Mouse (Mus musculus) midbrain, embryonic 15.5 days (tissue): ENCODE measurements around the gene Cacna1e. TPM values are rescaled to one million over a fixed set of nuclear protein-coding genes. Genes with fewer than 3 reads are reported as not detected.

Experiments used
- ATAC-seq: fragments of 200-750 bp; cut with Nextera tagmentation; replicated peaks from 2 replicates; pipeline ENCODE4 v1.8.0; 2017; ENCODE audit warnings: moderate TSS enrichment
- H3K27ac ChIP-seq: fragments of 300-500 bp; sonication (generic); 2 replicates; pipeline ENCODE4 v1.5.1; 2015; ENCODE audit warnings: mild to moderate bottlenecking, inconsistent platforms
- H3K27me3 ChIP-seq: fragments of 300-500 bp; sonication (generic); replicated peaks from 2 replicates; pipeline ENCODE4 v1.6.1; 2015; ENCODE audit warnings: inconsistent platforms
- H3K36me3 ChIP-seq: fragments of 300-500 bp; sonication (generic); replicated peaks from 2 replicates; pipeline ENCODE4 v1.6.1; 2015; ENCODE audit warnings: inconsistent platforms
- H3K4me1 ChIP-seq: fragments of 300-500 bp; sonication (generic); 2 replicates; pipeline ENCODE4 v1.6.1; 2015; ENCODE audit warnings: inconsistent platforms
- H3K4me2 ChIP-seq: fragments of 300-500 bp; sonication (generic); 2 replicates; pipeline ENCODE4 v1.6.1; 2015; ENCODE audit warnings: inconsistent platforms, mild to moderate bottlenecking, moderate library complexity
- H3K4me3 ChIP-seq: fragments of 300-500 bp; sonication (generic); 2 replicates; pipeline ENCODE4 v1.5.1; 2015; ENCODE audit warnings: mild to moderate bottlenecking, inconsistent platforms
- H3K9ac ChIP-seq: fragments of 300-500 bp; sonication (generic); 2 replicates; pipeline ENCODE4 v1.6.1; 2015; ENCODE audit warnings: mild to moderate bottlenecking, inconsistent platforms
- H3K9me3 ChIP-seq: fragments of 300-500 bp; sonication (generic); 2 replicates; pipeline ENCODE4 v1.6.1; 2016; ENCODE audit warnings: inconsistent platforms
- WGBS: fragments of 180-500 bp; shearing (Covaris S2); methylation state at CpG from one replicate; pipeline ENCODE4 v1.1.7; 2015; ENCODE audit warnings: mixed read lengths; 5-methylcytosine and 5-hydroxymethylcytosine counted together
- polyA plus RNA-seq: library from polyadenylated mRNA; unstranded; fragments of >200 nt; fragmentation: Nextera tagmentation; extraction: Ambion mirVana; gene quantifications from 2 replicates; pipeline ENCODE4 v1.2.1, GENCODE M21; 2015

Gene Cacna1e
- polyA plus RNA-seq, 1 experiment from 2014 or later, result 19.3 TPM

DNA sequence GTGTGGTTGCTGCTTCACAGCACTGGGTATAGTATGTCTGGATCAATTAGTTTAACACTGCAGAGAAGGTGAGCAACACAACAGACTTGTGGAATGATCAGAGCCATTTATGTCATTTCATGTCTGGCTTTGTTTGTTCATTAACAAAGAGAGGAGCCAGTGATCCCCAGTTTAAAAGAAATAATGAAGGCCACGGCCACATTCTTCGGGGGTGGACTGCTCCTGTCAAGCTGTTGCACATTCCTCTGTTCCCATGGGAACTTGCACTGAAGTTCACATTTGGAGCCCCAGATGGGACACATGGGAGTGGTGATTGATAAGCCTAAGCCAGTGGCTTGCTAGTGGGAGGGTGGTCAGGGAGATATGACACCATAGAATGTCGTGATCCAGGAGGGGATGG lies 437.8 kb downstream of the Cacna1e start:
- 43% methylated on average over 3 of the region's 3 CpGs for WGBS
- no peaks in the 10 kb centered on the region for H3K4me1 ChIP-seq
- no peak for ATAC-seq

DNA sequence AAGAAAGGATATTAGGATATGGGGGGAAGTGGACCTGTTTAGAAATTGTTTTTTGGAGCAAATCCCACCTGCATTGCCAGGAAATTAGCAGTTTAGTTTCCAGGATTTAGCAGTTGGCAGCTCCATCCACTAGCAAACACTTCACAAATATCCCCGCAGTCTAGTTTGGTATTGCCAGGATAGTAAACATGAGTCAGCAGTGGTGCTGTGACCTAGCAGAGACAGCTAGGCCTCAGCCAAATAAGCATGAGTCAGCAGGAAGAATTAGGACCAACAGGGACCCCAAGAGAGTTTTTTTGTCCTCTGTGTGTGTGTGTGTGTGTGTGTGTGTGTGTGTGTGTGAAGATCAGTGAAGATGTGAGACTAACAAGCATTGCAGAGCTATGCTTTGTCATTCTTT lies 450.8 kb downstream of the Cacna1e start:
- Histone ChIP-seq H3K9me3 (no peaks in the 10 kb centered on the region), H3K27ac (no peak overlapping the region), H3K4me1 (no peaks in the 10 kb centered on the region), H3K36me3 (peaks cover 17% of the 10 kb centered on the region), H3K27me3 (no peaks in the 10 kb centered on the region), H3K4me2 (no peak overlapping the region), H3K9ac (no peak overlapping the region), H3K4me3 (no peak overlapping the region)
- 97% methylated on average over 1 of the region's 1 CpGs for WGBS
- ATAC-seq, result no peak

More for the DNA sequence above, 437.8 kb downstream of the Cacna1e start:
- no peak overlapping the region for H3K4me3 ChIP-seq
- no peaks in the 10 kb centered on the region for H3K27me3 ChIP-seq
- H3K36me3 ChIP-seq, result peaks cover 18% of the 10 kb centered on the region
- no peaks in the 10 kb centered on the region for H3K9me3 ChIP-seq
- H3K27ac ChIP-seq, result no peak overlapping the region
- H3K4me2 ChIP-seq, result no peak overlapping the region
- no peak overlapping the region for H3K9ac ChIP-seq

DNA sequence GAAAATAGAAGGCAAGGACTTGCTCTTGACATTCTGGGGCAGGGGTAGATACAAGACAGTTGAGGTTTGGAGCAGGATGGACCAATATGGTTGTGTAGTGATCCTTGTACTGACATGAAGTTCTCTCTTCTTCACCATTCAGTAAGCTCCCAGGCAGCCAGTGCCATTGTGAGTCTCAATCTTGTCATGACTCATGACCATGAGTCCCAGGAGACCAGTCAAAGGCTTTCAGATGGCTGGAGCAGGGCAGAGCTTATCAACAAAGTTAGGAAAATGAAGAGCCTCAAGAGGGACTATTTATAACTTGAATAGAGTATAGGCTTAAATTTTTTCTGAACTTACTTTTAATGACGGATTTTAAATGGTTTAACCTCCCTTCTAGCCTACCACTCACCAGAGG lies 451.2 kb downstream of the Cacna1e start:
- H3K9ac ChIP-seq, result no peak overlapping the region
- H3K4me3 ChIP-seq, result no peak overlapping the region
- H3K4me1 ChIP-seq, result no peaks in the 10 kb centered on the region
- H3K27ac ChIP-seq, result no peak overlapping the region
- H3K27me3 ChIP-seq, result no peaks in the 10 kb centered on the region
- 87% methylated on average over 1 of the region's 1 CpGs for WGBS
- H3K9me3 ChIP-seq, result no peaks in the 10 kb centered on the region
- H3K4me2 ChIP-seq, result no peak overlapping the region
- no peak for ATAC-seq
- peaks cover 17% of the 10 kb centered on the region for H3K36me3 ChIP-seq

DNA sequence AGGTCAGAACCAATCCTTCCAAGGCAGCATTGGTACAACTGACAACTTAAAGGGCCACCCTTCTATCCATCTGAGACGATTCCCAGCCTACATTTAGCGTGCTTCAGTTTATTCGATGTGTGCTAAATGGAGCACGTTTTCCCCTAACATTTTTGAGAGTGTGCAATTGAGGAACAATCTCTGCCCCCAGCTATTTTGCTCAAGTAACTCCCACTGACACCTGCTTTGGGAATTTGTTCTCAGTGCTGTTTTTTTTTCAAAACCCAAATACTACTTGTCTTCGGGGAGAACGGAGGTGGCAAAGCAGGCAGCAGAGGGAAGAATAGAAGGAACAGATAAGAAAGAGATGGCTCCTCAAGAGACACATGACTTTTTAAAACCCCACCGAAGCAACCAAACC lies 456.0 kb downstream of the Cacna1e start:
- WGBS, result 84% methylated on average over 7 of the region's 7 CpGs
- no peak overlapping the region for H3K9ac ChIP-seq
- peaks cover 14% of the 10 kb centered on the region for H3K36me3 ChIP-seq
- H3K27me3 ChIP-seq, result no peaks in the 10 kb centered on the region
- ATAC-seq, result no peak
- H3K4me1 ChIP-seq, result no peaks in the 10 kb centered on the region
- H3K4me3 ChIP-seq, result no peak overlapping the region
- H3K9me3 ChIP-seq, result no peaks in the 10 kb centered on the region
- H3K27ac ChIP-seq, result no peak overlapping the region
- H3K4me2 ChIP-seq, result no peak overlapping the region

DNA sequence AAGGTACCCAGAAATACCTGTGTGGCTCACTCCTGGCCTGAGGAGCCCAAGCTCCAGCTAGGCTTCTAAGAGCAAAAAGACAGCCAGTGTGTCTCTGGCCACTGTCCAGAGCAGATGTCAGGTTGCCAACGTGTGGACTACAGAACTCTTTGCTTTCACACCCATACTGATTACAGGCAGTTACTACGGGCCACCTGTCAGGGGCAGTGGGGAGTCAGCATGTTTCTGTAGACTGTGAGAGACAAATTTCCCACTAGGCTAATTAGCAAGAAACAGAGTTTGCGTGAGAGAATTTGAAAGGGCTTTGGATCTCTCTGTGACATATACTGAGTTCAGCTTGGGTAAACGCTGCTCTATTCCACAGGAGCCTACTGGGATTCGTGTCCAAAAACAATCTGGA lies 466.0 kb downstream of the Cacna1e start:
- Histone ChIP-seq H3K27ac (no peak overlapping the region), H3K9ac (no peak overlapping the region), H3K9me3 (no peaks in the 10 kb centered on the region), H3K36me3 (no peaks in the 10 kb centered on the region), H3K4me1 (no peaks in the 10 kb centered on the region), H3K4me3 (no peak overlapping the region), H3K27me3 (no peaks in the 10 kb centered on the region), H3K4me2 (no peak overlapping the region)
- 60% methylated on average over 5 of the region's 5 CpGs for WGBS
- no peak for ATAC-seq

DNA sequence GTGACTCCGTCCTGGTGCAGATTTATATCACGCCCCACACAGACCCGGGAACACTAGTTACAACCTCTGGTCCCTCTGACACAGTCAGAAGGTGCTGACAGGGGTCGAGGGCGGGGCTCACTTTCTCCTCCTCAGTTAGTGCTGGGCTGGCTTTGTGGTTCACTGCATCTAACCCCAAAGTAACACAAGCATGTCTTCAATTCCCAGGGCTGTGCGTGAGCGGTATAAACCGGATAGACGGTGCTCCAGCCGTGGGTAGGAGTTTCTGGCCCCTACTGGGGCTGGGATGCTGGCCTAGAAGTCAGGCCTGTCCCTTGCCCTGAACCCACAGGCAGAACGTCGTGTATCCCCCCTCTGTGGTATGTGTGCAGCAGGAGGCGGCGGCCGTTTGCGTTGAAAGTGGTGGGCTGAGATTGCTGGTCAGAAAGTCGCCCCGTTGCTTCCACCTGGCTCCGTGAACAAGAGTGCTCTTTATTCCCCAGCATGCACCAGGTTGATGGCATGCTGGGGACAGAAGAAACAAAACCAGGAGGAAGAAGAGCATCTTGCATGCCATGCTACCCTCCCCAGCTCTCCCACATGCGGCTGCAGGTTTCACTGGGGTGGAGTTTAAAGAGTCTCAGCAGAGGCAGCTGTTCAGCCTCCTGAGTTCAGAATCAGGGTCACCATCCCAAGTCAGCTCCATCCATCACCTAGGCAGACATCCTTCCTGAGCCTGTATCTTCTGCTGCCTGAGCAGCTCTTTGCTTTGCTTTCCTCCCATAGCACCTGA lies 467.7 kb downstream of the Cacna1e start:
- H3K27me3 ChIP-seq, result no peaks in the 10 kb centered on the region
- no peak overlapping the region for H3K9ac ChIP-seq
- no peaks in the 10 kb centered on the region for H3K4me1 ChIP-seq
- H3K4me2 ChIP-seq, result no peak overlapping the region
- H3K36me3 ChIP-seq, result 0 out of 2 replicates have a peak, but pooled peaks cover under 1% of the 10 kb centered on the region
- H3K27ac ChIP-seq, result no peak overlapping the region
- WGBS, result 72% methylated on average over 20 of the region's 20 CpGs
- no peaks in the 10 kb centered on the region for H3K9me3 ChIP-seq
- H3K4me3 ChIP-seq, result no peak overlapping the region
- no peak for ATAC-seq

DNA sequence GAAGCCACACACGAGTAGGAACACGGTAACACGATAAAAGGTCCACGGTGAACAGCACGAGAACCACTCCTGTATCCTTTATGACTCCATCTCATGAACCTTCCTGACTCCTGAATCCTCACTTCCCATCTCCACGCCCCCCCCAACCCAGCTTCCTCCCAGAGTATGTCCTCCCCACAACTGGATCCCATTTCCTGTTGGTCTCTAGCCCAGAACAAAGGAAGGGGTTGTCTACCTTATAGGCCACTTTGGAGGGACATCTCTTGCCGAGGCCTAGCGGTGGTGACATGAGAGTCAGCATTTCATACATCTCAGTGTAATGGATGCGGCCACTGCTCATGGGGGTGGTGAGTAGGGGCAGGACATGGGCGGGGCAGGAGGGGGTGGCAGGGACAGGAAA lies 468.5 kb downstream of the Cacna1e start:
- Histone ChIP-seq H3K9ac (no peak overlapping the region), H3K36me3 (peaks cover 3% of the 10 kb centered on the region; the same call in 1 of the 2 replicates), H3K27ac (no peak overlapping the region), H3K9me3 (no peaks in the 10 kb centered on the region), H3K4me2 (no peak overlapping the region), H3K4me1 (no peaks in the 10 kb centered on the region), H3K27me3 (no peaks in the 10 kb centered on the region), H3K4me3 (no peak overlapping the region)
- no peak for ATAC-seq
- WGBS, result 90% methylated on average over 10 of the region's 10 CpGs

DNA sequence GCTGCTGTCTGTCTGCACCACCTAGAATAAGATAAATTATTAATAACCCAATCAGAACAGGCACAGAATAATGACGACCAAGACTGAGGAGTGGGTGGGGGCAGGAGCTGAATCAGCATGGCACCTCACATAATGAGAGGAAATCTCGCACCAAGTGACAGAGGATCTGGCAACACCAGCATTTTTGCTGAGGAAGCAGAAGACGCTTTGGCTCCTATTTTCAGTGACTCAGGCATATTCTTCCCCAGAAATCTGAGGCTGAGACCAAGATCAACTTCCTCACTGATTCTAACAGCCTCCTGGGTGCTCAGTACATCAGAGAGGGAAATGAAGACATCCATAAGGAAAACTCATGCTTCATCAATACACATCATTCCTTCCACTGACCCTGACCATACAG lies 471.2 kb downstream of the Cacna1e start:
- WGBS, result 57% methylated on average over 3 of the region's 3 CpGs

DNA sequence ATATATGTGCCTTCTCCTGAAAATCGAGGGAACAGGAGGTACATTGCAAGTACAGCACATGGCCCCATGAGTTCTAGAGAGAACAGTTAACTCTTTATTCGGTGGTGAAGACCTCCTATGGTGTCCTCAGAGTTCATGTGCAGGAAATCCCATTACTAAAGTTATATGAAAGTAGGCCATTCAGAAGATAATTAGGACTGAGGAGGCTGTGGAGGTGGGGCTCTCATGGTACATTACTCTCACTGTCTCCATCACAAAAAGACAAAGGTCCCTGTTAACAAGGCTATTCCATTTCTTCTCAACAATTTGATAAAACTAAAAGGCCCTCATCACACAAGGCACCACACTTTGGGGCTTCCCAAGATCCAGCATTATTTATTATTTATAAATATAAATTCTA lies 475.2 kb downstream of the Cacna1e start:
- Histone ChIP-seq H3K4me3 (no peak overlapping the region), H3K27me3 (no peaks in the 10 kb centered on the region), H3K27ac (no peak overlapping the region), H3K9me3 (no peaks in the 10 kb centered on the region), H3K36me3 (peaks cover 7% of the 10 kb centered on the region; the same call in 1 of the 2 replicates), H3K4me2 (no peak overlapping the region), H3K9ac (no peak overlapping the region), H3K4me1 (no peaks in the 10 kb centered on the region)
- ATAC-seq, result no peak
- 78% methylated on average over 2 of the region's 2 CpGs for WGBS

More for the DNA sequence above, 471.2 kb downstream of the Cacna1e start:
- no peak for ATAC-seq
- Histone ChIP-seq H3K36me3 (peaks cover 3% of the 10 kb centered on the region; the same call in 1 of the 2 replicates), H3K4me1 (no peaks in the 10 kb centered on the region), H3K27me3 (no peaks in the 10 kb centered on the region), H3K9me3 (no peaks in the 10 kb centered on the region), H3K27ac (no peak overlapping the region), H3K9ac (no peak overlapping the region), H3K4me3 (no peak overlapping the region), H3K4me2 (no peak overlapping the region)

DNA sequence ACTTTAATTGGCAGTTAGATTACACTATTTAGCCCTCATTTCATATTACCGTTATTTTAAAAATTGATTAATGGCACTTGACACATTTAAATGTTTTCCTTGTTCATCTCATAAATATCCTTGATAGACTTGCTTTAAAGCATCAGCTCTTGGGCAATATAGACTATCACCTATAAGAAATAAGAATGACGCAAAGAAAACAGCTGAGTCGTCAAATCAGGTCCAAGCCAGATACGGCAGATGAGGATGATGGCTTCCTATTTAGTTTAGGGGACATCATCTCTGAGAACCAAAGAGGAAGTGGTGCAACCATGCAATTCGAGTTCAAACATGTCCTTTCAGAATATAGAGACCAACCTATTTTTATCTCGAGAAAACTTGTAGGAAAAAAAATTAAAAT lies 492.3 kb downstream of the Cacna1e start:
- WGBS, result 88% methylated on average over 6 of the region's 6 CpGs

More for the DNA sequence above, 492.3 kb downstream of the Cacna1e start:
- Histone ChIP-seq H3K9me3 (no peaks in the 10 kb centered on the region), H3K36me3 (no peaks in the 10 kb centered on the region), H3K4me3 (no peak overlapping the region), H3K4me2 (no peak overlapping the region), H3K9ac (no peak overlapping the region), H3K4me1 (no peaks in the 10 kb centered on the region), H3K27ac (no peak overlapping the region), H3K27me3 (no peaks in the 10 kb centered on the region)
- no peak for ATAC-seq

Other genes starting within 250 kb of the Cacna1e start
- gene Ier5, start 215.1 kb upstream of the Cacna1e start, polyA plus RNA-seq, result 7.2 and 9.4 TPM in 2 replicates